Mouse (Mus musculus): ENCODE measurements around the gene Mrpl23. TPM values are rescaled to one million over a fixed set of nuclear protein-coding genes. Genes with fewer than 3 reads are reported as not detected.

The Mrpl23 gene
- polyA plus RNA-seq, 1 experiment from 2014 or later, result 17.2 TPM

- 76% methylated on average over 8 of the region's 8 CpGs for WGBS
- H3K4me1 ChIP-seq (ENCODE audit: control insufficient read depth, insufficient read depth, low read length), result peaks cover 29% of the 10 kb centered on the region
- no peaks in the 10 kb centered on the region for H3K36me3 ChIP-seq (replicated peaks; ENCODE audit: control insufficient read depth, insufficient read depth, low read depth, low read length)
- ATAC-seq (replicated peaks; ENCODE audit: insufficient number of reproducible peaks, low FRiP score, low TSS enrichment, low read depth) (no peak), DNase-seq (ENCODE audit: low spot score) (no peak)
- H3K27ac ChIP-seq (replicated peaks; ENCODE audit: low read depth, low read length), result no peak overlapping the region
- H3K9ac ChIP-seq (replicated peaks; ENCODE audit: low read length), result no peak overlapping the region
- H3K9me3 ChIP-seq (replicated peaks; ENCODE audit: control insufficient read depth, low read length), result no peaks in the 10 kb centered on the region
- no peak overlapping the region for H3K4me3 ChIP-seq (ENCODE audit: low read depth, low read length)
- no peaks in the 10 kb centered on the region for H3K27me3 ChIP-seq (ENCODE audit: control insufficient read depth, insufficient read depth, low read length)
- H3K4me2 ChIP-seq (ENCODE audit: low read depth, low read length), result no peak overlapping the region
Observed at GRCm38 (mm10) chr7:142555366-142556088, 23.0 kb downstream of the Mrpl23 start.

GRCm38 (mm10) chr7:142556089-142556476 lies 23.6 kb downstream of the Mrpl23 start:
- no peak overlapping the region for H3K27ac ChIP-seq (replicated peaks; ENCODE audit: low read depth, low read length)
- peaks cover 32% of the 10 kb centered on the region for H3K4me1 ChIP-seq (ENCODE audit: control insufficient read depth, insufficient read depth, low read length)
- no peak overlapping the region for H3K9ac ChIP-seq (replicated peaks; ENCODE audit: low read length)
- no peaks in the 10 kb centered on the region for H3K27me3 ChIP-seq (ENCODE audit: control insufficient read depth, insufficient read depth, low read length)
- H3K9me3 ChIP-seq (replicated peaks; ENCODE audit: control insufficient read depth, low read length), result no peaks in the 10 kb centered on the region
- no peak overlapping the region for H3K4me2 ChIP-seq (ENCODE audit: low read depth, low read length)
- H3K36me3 ChIP-seq (replicated peaks; ENCODE audit: control insufficient read depth, insufficient read depth, low read depth, low read length), result no peaks in the 10 kb centered on the region
- no peak overlapping the region for H3K4me3 ChIP-seq (ENCODE audit: low read depth, low read length)
- ATAC-seq (replicated peaks; ENCODE audit: insufficient number of reproducible peaks, low FRiP score, low TSS enrichment, low read depth) (no peak), DNase-seq (ENCODE audit: low spot score) (no peak)
- WGBS, result 98% methylated on average over 2 of the region's 2 CpGs

DNA sequence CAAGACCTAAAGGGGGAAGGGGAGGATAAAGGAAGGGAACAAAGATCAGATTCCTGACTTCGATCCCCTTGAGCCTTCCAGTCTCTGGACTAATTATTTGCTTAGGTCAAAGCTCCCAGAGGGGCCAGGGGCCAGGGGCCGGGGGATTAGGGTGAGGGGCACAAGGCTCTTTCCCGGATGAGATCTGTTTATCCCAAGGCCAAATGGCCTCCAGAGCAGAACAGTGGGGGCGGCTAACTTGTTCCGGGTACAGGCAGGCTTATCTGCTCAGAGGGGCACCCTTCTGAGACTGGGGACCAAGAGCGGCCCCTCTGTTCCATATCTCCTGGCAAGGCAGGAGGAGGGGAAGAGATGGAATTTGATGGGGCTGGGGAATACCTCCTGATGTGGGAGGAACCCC lies 25.2 kb downstream of the Mrpl23 start:
- Histone ChIP-seq H3K9ac (replicated peaks; ENCODE audit: low read length) (no peak overlapping the region), H3K4me2 (ENCODE audit: low read depth, low read length) (no peak overlapping the region), H3K9me3 (replicated peaks; ENCODE audit: control insufficient read depth, low read length) (no peaks in the 10 kb centered on the region), H3K27me3 (ENCODE audit: control insufficient read depth, insufficient read depth, low read length) (no peaks in the 10 kb centered on the region), H3K4me1 (ENCODE audit: control insufficient read depth, insufficient read depth, low read length) (peaks cover 39% of the 10 kb centered on the region), H3K4me3 (ENCODE audit: low read depth, low read length) (no peak overlapping the region), H3K36me3 (replicated peaks; ENCODE audit: control insufficient read depth, insufficient read depth, low read depth, low read length) (no peaks in the 10 kb centered on the region), H3K27ac (replicated peaks; ENCODE audit: low read depth, low read length) (peak overlapping the region; percentile 3; the same call in 1 of the 2 replicates)
- ATAC-seq (replicated peaks; ENCODE audit: insufficient number of reproducible peaks, low FRiP score, low TSS enrichment, low read depth), result no peak
- WGBS, result 25% methylated on average over 6 of the region's 6 CpGs
- no peak for DNase-seq (ENCODE audit: low spot score)

GRCm38 (mm10) chr7:142558511-142559146 lies 26.1 kb downstream of the Mrpl23 start:
- Histone ChIP-seq H3K4me3 (ENCODE audit: low read depth, low read length) (no peak overlapping the region), H3K9ac (replicated peaks; ENCODE audit: low read length) (no peak overlapping the region), H3K4me1 (ENCODE audit: control insufficient read depth, insufficient read depth, low read length) (peaks cover 38% of the 10 kb centered on the region)

GRCm38 (mm10) chr7:142559651-142560175 lies 27.2 kb downstream of the Mrpl23 start:
- no peaks in the 10 kb centered on the region for H3K9me3 ChIP-seq (replicated peaks; ENCODE audit: control insufficient read depth, low read length)
- no peak overlapping the region for H3K9ac ChIP-seq (replicated peaks; ENCODE audit: low read length)
- no peak overlapping the region for H3K4me2 ChIP-seq (ENCODE audit: low read depth, low read length)
- DNase-seq (ENCODE audit: low spot score) (peak; percentile 88), ATAC-seq (replicated peaks; ENCODE audit: insufficient number of reproducible peaks, low FRiP score, low TSS enrichment, low read depth) (0 out of 2 replicates have a peak, but pooled peaks have one; percentile 45)
- H3K4me3 ChIP-seq (ENCODE audit: low read depth, low read length), result no peak overlapping the region
- H3K4me1 ChIP-seq (ENCODE audit: control insufficient read depth, insufficient read depth, low read length), result peaks cover 28% of the 10 kb centered on the region
- no peaks in the 10 kb centered on the region for H3K36me3 ChIP-seq (replicated peaks; ENCODE audit: control insufficient read depth, insufficient read depth, low read depth, low read length)
- no peaks in the 10 kb centered on the region for H3K27me3 ChIP-seq (ENCODE audit: control insufficient read depth, insufficient read depth, low read length)
- 9% methylated on average over 5 of the region's 5 CpGs for WGBS
- peak overlapping the region; percentile 73 for H3K27ac ChIP-seq (replicated peaks; ENCODE audit: low read depth, low read length)

More at GRCm38 (mm10) chr7:142558511-142559146, 26.1 kb downstream of the Mrpl23 start:
- DNase-seq (ENCODE audit: low spot score), result no peak
- no peak overlapping the region for H3K4me2 ChIP-seq (ENCODE audit: low read depth, low read length)
- H3K9me3 ChIP-seq (replicated peaks; ENCODE audit: control insufficient read depth, low read length), result no peaks in the 10 kb centered on the region
- WGBS, result 96% methylated on average over 9 of the region's 9 CpGs
- H3K36me3 ChIP-seq (replicated peaks; ENCODE audit: control insufficient read depth, insufficient read depth, low read depth, low read length), result no peaks in the 10 kb centered on the region
- H3K27me3 ChIP-seq (ENCODE audit: control insufficient read depth, insufficient read depth, low read length), result no peaks in the 10 kb centered on the region
- H3K27ac ChIP-seq (replicated peaks; ENCODE audit: low read depth, low read length), result no peak overlapping the region; the same call in 1 of the 2 replicates
- ATAC-seq (replicated peaks; ENCODE audit: insufficient number of reproducible peaks, low FRiP score, low TSS enrichment, low read depth), result no peak

DNA sequence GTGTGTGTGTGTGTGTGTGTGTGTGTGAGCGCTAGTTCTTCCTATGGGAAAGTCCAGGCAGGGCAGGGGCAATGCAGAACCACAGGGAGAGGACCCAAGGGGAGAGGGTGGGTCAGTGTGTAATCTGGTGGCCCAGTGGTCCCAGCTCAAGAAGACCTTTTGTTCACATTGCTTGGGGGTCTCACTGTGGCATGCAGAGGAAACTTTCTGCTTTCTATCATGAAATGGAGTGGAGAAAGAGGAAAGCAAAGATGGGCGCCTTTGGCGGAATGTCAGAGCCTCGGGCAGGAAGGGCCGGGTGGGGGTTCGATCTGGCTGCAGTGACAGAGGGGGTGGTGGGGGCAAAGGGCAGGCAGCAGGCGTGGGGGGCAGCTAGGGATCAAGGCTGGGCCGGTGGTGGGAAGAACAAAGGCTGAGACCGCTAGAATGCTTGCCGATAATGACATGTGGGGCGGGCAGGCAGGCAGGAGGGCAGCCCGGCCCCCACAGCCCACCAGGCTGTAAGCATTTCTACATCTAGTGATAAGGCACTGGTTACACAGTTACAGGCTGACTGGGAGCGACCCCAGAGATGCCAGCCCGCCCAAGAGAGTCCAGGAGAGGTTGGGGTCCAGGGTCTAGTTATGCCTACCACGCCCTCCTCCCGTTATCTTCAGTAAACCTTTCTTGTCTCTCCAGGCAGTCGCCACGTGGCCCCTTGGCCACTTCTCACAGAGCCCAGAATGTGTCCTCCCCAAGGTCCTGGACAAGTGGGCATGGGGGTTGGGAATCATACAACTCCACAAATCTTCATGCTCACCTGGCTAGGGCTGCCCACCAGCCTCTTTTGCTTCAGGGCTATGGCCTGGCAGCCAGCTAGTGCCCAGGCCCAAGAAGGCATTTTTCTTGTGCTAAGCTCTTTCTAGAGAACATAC lies 28.7 kb downstream of the Mrpl23 start:
- no peak overlapping the region for H3K4me2 ChIP-seq (ENCODE audit: low read depth, low read length)
- WGBS, result 21% methylated on average over 18 of the region's 18 CpGs
- no peaks in the 10 kb centered on the region for H3K27me3 ChIP-seq (ENCODE audit: control insufficient read depth, insufficient read depth, low read length)
- H3K9me3 ChIP-seq (replicated peaks; ENCODE audit: control insufficient read depth, low read length), result no peaks in the 10 kb centered on the region
- H3K4me1 ChIP-seq (ENCODE audit: control insufficient read depth, insufficient read depth, low read length), result peaks cover 24% of the 10 kb centered on the region
- DNase-seq (ENCODE audit: low spot score) (no peak), ATAC-seq (replicated peaks; ENCODE audit: insufficient number of reproducible peaks, low FRiP score, low TSS enrichment, low read depth) (no peak)
- peak overlapping the region; percentile 73 for H3K27ac ChIP-seq (replicated peaks; ENCODE audit: low read depth, low read length)
- no peaks in the 10 kb centered on the region for H3K36me3 ChIP-seq (replicated peaks; ENCODE audit: control insufficient read depth, insufficient read depth, low read depth, low read length)
- no peak overlapping the region for H3K4me3 ChIP-seq (ENCODE audit: low read depth, low read length)
- H3K9ac ChIP-seq (replicated peaks; ENCODE audit: low read length), result peak overlapping the region; percentile 48

DNA sequence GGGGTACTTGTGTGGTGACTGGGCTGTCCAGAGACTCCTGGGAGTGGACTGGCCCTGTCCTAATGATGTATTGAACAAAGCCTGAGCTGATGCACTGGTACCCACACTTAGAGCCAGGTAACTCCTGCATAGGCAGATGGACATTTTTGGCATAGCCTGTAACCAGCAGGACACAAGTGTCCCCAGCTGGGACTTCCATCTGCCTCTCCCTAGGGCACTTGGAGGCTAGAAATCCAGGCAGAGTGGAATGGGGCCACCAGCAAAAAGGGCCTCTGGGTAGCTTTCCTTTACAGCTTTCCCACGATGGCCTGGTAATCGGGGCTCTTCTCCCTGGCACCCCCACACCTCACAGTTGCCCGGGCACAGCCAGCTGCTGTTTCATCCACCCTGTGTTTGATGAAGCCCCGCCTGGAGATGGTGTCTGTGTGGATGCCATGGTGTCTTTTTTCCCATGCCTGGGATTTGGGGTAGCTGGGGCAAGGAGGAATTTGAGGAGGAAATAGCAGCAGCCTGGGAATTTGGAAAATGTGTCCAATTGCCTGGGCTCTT lies 29.4 kb downstream of the Mrpl23 start:
- 63% methylated on average over 4 of the region's 4 CpGs for WGBS
- Histone ChIP-seq H3K9me3 (replicated peaks; ENCODE audit: control insufficient read depth, low read length) (no peaks in the 10 kb centered on the region), H3K9ac (replicated peaks; ENCODE audit: low read length) (no peak overlapping the region), H3K27ac (replicated peaks; ENCODE audit: low read depth, low read length) (no peak overlapping the region; the same call in 1 of the 2 replicates), H3K4me2 (ENCODE audit: low read depth, low read length) (no peak overlapping the region), H3K4me3 (ENCODE audit: low read depth, low read length) (no peak overlapping the region), H3K27me3 (ENCODE audit: control insufficient read depth, insufficient read depth, low read length) (no peaks in the 10 kb centered on the region), H3K4me1 (ENCODE audit: control insufficient read depth, insufficient read depth, low read length) (peaks cover 24% of the 10 kb centered on the region), H3K36me3 (replicated peaks; ENCODE audit: control insufficient read depth, insufficient read depth, low read depth, low read length) (no peaks in the 10 kb centered on the region)
- DNase-seq (ENCODE audit: low spot score) (no peak), ATAC-seq (replicated peaks; ENCODE audit: insufficient number of reproducible peaks, low FRiP score, low TSS enrichment, low read depth) (no peak)
